Mouse (Mus musculus) liver, postnatal 0 days (tissue): ENCODE results near the gene Elavl2. TPM values are rescaled to one million over a fixed set of nuclear protein-coding genes. Genes with fewer than 3 reads are reported as not detected.

ENCODE experiments used
- ATAC-seq: fragments of 200-750 bp; cut with Nextera tagmentation; 2 replicates; pipeline ENCODE4 v1.8.0; 2017; ENCODE audit warnings: mild to moderate bottlenecking, moderate library complexity
- DNase-seq: peaks from one replicate; pipeline ENCODE4 v3.0.0-alpha.2; 2016
- H3K27ac ChIP-seq: fragments of 300-500 bp; sonication (generic); 2 replicates; pipeline ENCODE4 v1.5.1; 2014; ENCODE audit warnings: antibody characterized with exemption, moderate library complexity, mild to moderate bottlenecking, low read depth
- H3K27me3 ChIP-seq: fragments of 300-500 bp; sonication (generic); 2 replicates; pipeline ENCODE4 v1.6.1; 2014; ENCODE audit warnings: low read length, control low read depth, mixed read lengths; ENCODE audit not compliant: insufficient read depth
- H3K36me3 ChIP-seq: fragments of 300-500 bp; sonication (generic); replicated peaks from 2 replicates; pipeline ENCODE4 v1.6.1; 2014; ENCODE audit warnings: mild to moderate bottlenecking, control low read depth, low read length, moderate library complexity, mixed read lengths; ENCODE audit not compliant: insufficient read depth
- H3K4me1 ChIP-seq: fragments of 300-500 bp; sonication (generic); 2 replicates; pipeline ENCODE4 v1.6.1; 2014; ENCODE audit warnings: antibody characterized with exemption, mild to moderate bottlenecking, control low read depth; ENCODE audit not compliant: insufficient read depth
- H3K4me2 ChIP-seq: fragments of 300-500 bp; sonication (generic); 2 replicates; pipeline ENCODE4 v1.6.1; 2014; ENCODE audit warnings: low read depth, mild to moderate bottlenecking, low read length, moderate library complexity, mixed read lengths
- H3K4me3 ChIP-seq: fragments of 300-500 bp; sonication (generic); 2 replicates; pipeline ENCODE4 v1.5.1; 2014; ENCODE audit warnings: low read depth, low read length
- H3K9ac ChIP-seq: fragments of 300-500 bp; sonication (generic); replicated peaks from 2 replicates; pipeline ENCODE4 v1.6.1; 2014; ENCODE audit warnings: mild to moderate bottlenecking, moderate library complexity
- H3K9me3 ChIP-seq: fragments of 300-500 bp; sonication (generic); 2 replicates; pipeline ENCODE4 v1.6.1; 2016; ENCODE audit warnings: mild to moderate bottlenecking, control low read depth, low read length, mixed read lengths
- CTCF ChIP-seq: sonication (generic); IDR thresholded peaks from 2 replicates; pipeline ENCODE4 v1.5.1; 2016; ENCODE audit warnings: antibody characterized with exemption, low read depth
- EP300 ChIP-seq: IDR thresholded peaks from 2 replicates; pipeline ENCODE4 v1.6.1; 2016; ENCODE audit warnings: antibody characterized with exemption, low read depth, mild to moderate bottlenecking
- WGBS: fragments of 180-500 bp; shearing (Covaris S2); extraction: QIAGEN DNeasy Blood & Tissue Kit; methylation state at CpG from one replicate; pipeline ENCODE4 v1.1.7; 2014; ENCODE audit not compliant: insufficient replicate concordance; 5-methylcytosine and 5-hydroxymethylcytosine counted together
- polyA plus RNA-seq: library from polyadenylated mRNA; unstranded; fragments of >200 nt; fragmentation: Nextera tagmentation; extraction: Ambion mirVana; gene quantifications from 2 replicates; pipeline ENCODE4 v1.2.1, GENCODE M21; 2015

Gene Elavl2
- polyA plus RNA-seq, 1 experiment from 2014 or later, result 0.06 TPM

GRCm38 (mm10) chr4:91362520-91362919, 38.1 kb downstream of the Elavl2 start:
- no peak for ATAC-seq
- H3K36me3 ChIP-seq, result no peaks in the 10 kb centered on the region
- no peaks in the 10 kb centered on the region for H3K27me3 ChIP-seq
- no peak overlapping the region for H3K9ac ChIP-seq
- H3K4me2 ChIP-seq, result no peak overlapping the region
- H3K9me3 ChIP-seq, result no peaks in the 10 kb centered on the region
- WGBS, result 54% methylated on average over 5 of the region's 5 CpGs
- TF ChIP-seq CTCF, result no peak
- TF ChIP-seq EP300, result no peak
- no peak overlapping the region for H3K4me3 ChIP-seq
- no peak overlapping the region for H3K27ac ChIP-seq
- H3K4me1 ChIP-seq, result no peaks in the 10 kb centered on the region
- DNase-seq, result no peak

GRCm38 (mm10) chr4:91353138-91353537, 47.4 kb downstream of the Elavl2 start:
- Histone ChIP-seq H3K27ac (no peak overlapping the region), H3K4me1 (no peaks in the 10 kb centered on the region), H3K27me3 (no peaks in the 10 kb centered on the region), H3K4me2 (no peak overlapping the region), H3K9ac (no peak overlapping the region), H3K4me3 (no peak overlapping the region), H3K36me3 (no peaks in the 10 kb centered on the region), H3K9me3 (no peaks in the 10 kb centered on the region)
- WGBS, result 73% methylated on average over 9 of the region's 9 CpGs
- no peak for ATAC-seq
- DNase-seq, result no peak
- no peak for TF ChIP-seq CTCF
- no peak for TF ChIP-seq EP300

- no peak overlapping the region for H3K27ac ChIP-seq
- H3K9me3 ChIP-seq, result no peaks in the 10 kb centered on the region
- no peak for DNase-seq
- H3K36me3 ChIP-seq, result no peaks in the 10 kb centered on the region
- TF ChIP-seq EP300, result no peak
- TF ChIP-seq CTCF, result no peak
- WGBS, result 77% methylated on average over 5 of the region's 5 CpGs
- ATAC-seq, result no peak
- H3K4me3 ChIP-seq, result no peak overlapping the region
- no peaks in the 10 kb centered on the region for H3K4me1 ChIP-seq
- no peaks in the 10 kb centered on the region for H3K27me3 ChIP-seq
- no peak overlapping the region for H3K9ac ChIP-seq
- H3K4me2 ChIP-seq, result no peak overlapping the region
Observed at GRCm38 (mm10) chr4:91349579-91349978, 51.0 kb downstream of the Elavl2 start.

- 80% methylated on average over 4 of the region's 4 CpGs for WGBS
- TF ChIP-seq EP300, result no peak
- no peak for TF ChIP-seq CTCF
- Histone ChIP-seq H3K4me1 (no peaks in the 10 kb centered on the region), H3K36me3 (no peaks in the 10 kb centered on the region), H3K9me3 (no peaks in the 10 kb centered on the region), H3K9ac (no peak overlapping the region), H3K27me3 (no peaks in the 10 kb centered on the region), H3K27ac (no peak overlapping the region), H3K4me2 (no peak overlapping the region), H3K4me3 (no peak overlapping the region)
- ATAC-seq (no peak), DNase-seq (no peak)
Observed at GRCm38 (mm10) chr4:91334177-91334576, 66.4 kb downstream of the Elavl2 start.

GRCm38 (mm10) chr4:91310801-91311200, 89.8 kb downstream of the Elavl2 start:
- 71% methylated on average over 1 of the region's 1 CpGs for WGBS

GRCm38 (mm10) chr4:91297706-91298105, 102.9 kb downstream of the Elavl2 start:
- no peak for TF ChIP-seq CTCF
- TF ChIP-seq EP300, result no peak
- Histone ChIP-seq H3K9me3 (no peaks in the 10 kb centered on the region), H3K27me3 (no peaks in the 10 kb centered on the region), H3K4me2 (no peak overlapping the region), H3K4me3 (no peak overlapping the region), H3K4me1 (no peaks in the 10 kb centered on the region), H3K9ac (no peak overlapping the region), H3K36me3 (no peaks in the 10 kb centered on the region), H3K27ac (no peak overlapping the region)
- DNase-seq (no peak), ATAC-seq (no peak)

More at GRCm38 (mm10) chr4:91310801-91311200, 89.8 kb downstream of the Elavl2 start:
- H3K27ac ChIP-seq, result no peak overlapping the region
- H3K9ac ChIP-seq, result no peak overlapping the region
- TF ChIP-seq CTCF, result no peak
- no peak for TF ChIP-seq EP300
- H3K9me3 ChIP-seq, result no peaks in the 10 kb centered on the region
- H3K27me3 ChIP-seq, result no peaks in the 10 kb centered on the region
- H3K36me3 ChIP-seq, result no peaks in the 10 kb centered on the region
- DNase-seq, result no peak
- ATAC-seq, result no peak
- no peak overlapping the region for H3K4me2 ChIP-seq
- no peak overlapping the region for H3K4me3 ChIP-seq
- no peaks in the 10 kb centered on the region for H3K4me1 ChIP-seq

GRCm38 (mm10) chr4:91295317-91295716, 105.3 kb downstream of the Elavl2 start:
- Histone ChIP-seq H3K9me3 (no peaks in the 10 kb centered on the region), H3K4me3 (no peak overlapping the region), H3K36me3 (no peaks in the 10 kb centered on the region), H3K27me3 (no peaks in the 10 kb centered on the region), H3K9ac (no peak overlapping the region), H3K4me2 (no peak overlapping the region), H3K4me1 (no peaks in the 10 kb centered on the region), H3K27ac (no peak overlapping the region)
- ATAC-seq (no peak), DNase-seq (no peak)
- TF ChIP-seq CTCF (no peak), EP300 (no peak)
- 61% methylated on average over 4 of the region's 4 CpGs for WGBS
